Mouse (Mus musculus) small intestine, adult 2 months (tissue): ENCODE data around the gene Tnxb.

ENCODE experiments used
- CTCF ChIP-seq: fragments of 200-500 bp; IDR thresholded peaks from 2 replicates; pipeline ENCODE4 v1.5.1; 2012; ENCODE audit warnings: low read depth, mild to moderate bottlenecking, control low read depth, inconsistent platforms, low read length, moderate library complexity, mixed read lengths; ENCODE audit not compliant: insufficient replicate concordance, insufficient read length; ENCODE audit errors: extremely low read depth
- POLR2A ChIP-seq: fragments of 200-500 bp; IDR thresholded peaks from 2 replicates; pipeline ENCODE4 v1.6.1; 2012; ENCODE audit warnings: low read depth, mild to moderate bottlenecking, control low read depth, inconsistent platforms, low read length, moderate library complexity

DNA sequence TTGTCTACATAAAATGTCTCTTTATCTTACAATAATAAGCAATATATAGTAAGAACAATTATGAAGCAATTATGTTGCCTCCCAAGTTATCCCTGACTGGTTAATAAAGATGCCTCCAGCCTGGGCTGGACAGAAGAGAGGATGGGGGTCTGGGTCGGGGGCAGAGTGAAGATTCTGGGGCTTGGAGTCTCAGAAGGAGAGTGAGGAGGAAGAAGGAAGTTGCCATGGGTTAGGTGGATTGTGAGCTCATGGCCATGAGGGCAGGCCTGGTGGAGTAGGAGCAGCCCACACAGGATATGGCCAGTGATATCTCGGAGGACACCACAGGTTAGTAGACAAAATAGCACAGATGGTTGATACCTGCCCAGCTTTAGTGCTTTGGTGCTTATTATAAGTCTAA, 12.2 kb upstream of the Tnxb start:
- TF ChIP-seq POLR2A (no peak), CTCF (no peak)
